Mouse (Mus musculus): ENCODE measurements around the gene Gucd1. TPM values are rescaled to one million over a fixed set of nuclear protein-coding genes. Genes with fewer than 3 reads are reported as not detected.
"Not testable (repeated sequence)": the region's sequence is repeated elsewhere in the genome, so short reads cannot be mapped to it uniquely, and the experiment has no call there.

The Gucd1 gene
- polyA plus RNA-seq, 1 experiment = 18.1 TPM

DNA sequence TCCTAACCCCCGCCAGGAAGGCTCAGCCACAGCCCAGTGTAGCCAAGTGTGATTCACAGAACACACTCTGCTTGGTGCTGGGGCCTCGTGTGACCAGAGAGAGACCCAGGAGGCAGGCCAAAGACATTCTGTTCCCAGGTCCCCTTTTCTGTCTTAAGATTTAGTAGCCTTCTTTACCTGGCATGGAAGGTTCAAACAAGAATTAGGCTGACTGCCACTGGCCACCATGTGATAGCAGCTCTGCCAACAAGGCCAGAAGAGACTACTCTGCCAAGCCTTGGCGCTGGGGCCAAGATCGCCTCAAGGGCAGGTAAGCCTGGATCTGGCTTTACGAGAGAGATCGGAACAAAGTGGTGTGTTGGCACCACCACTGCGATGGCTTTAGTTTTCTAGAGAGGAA is 7.3 kb downstream of the Gucd1 start:
- Histone ChIP-seq H3K4me3 (ENCODE audit: insufficient read depth, low read length) (no peak overlapping the region), H3K4me1 (ENCODE audit: control insufficient read depth, insufficient read depth, low read length) (no peaks in the 10 kb centered on the region; the same call in 1 of the 2 replicates), H3K27ac (ENCODE audit: insufficient read depth, low read length) (no peak overlapping the region)
- TF ChIP-seq POLR2A (IDR thresholded peaks at IDR 0.05; ENCODE audit: low read depth, low read length) = no peak
- TF ChIP-seq CTCF (IDR thresholded peaks at IDR 0.05; ENCODE audit: borderline replicate concordance, insufficient read depth, low read length) = no peak

DNA sequence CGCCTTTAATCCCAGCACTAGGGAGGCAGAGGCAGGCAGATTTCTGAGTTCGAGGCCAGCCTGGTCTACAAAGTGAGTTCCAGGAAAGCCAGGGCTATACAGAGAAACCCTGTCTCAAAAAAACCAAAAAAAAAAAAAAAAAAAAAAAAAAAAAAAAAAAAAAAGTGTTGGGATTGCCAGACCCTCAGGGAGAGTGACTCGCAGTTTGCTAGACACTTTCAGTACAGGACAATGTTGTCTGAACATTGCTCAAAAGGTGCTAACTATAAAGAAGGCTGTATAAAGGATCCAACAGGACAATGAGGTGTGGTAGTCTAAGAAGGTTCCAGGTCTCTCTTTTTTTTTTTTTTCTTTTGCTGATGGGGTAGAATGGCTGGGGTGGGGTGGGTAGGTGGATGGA is 11.8 kb downstream of the Gucd1 start:
- H3K27ac ChIP-seq (ENCODE audit: insufficient read depth, low read length); H3K4me3 ChIP-seq (ENCODE audit: insufficient read depth, low read length); H3K4me1 ChIP-seq (ENCODE audit: control insufficient read depth, insufficient read depth, low read length): not testable (repeated sequence)

DNA sequence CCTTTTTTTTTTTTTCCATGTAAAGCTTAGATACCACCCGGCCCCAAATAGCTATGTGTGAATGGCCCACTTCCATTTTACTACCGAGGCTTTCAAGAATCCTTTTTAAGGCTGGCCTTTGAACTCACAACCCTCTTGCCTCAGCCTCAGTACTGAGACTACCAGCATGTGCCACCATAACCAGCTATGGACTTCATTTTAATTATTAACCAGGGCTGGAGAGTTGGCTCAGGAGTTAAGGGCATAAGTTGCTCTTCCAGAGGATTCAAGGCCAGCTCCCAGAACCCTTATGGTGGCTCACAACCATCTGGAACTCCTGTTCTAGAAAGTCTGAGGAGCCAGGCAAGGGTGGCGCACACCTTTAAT is 12.7 kb downstream of the Gucd1 start:
- H3K27ac ChIP-seq (ENCODE audit: insufficient read depth, low read length) = no peak overlapping the region
- TF ChIP-seq CTCF (IDR thresholded peaks at IDR 0.05; ENCODE audit: borderline replicate concordance, insufficient read depth, low read length) (no peak), POLR2A (IDR thresholded peaks at IDR 0.05; ENCODE audit: low read depth, low read length) (no peak)
- no peak overlapping the region for H3K4me3 ChIP-seq (ENCODE audit: insufficient read depth, low read length)
- H3K4me1 ChIP-seq (ENCODE audit: control insufficient read depth, insufficient read depth, low read length) = no peaks in the 10 kb centered on the region; the same call in 1 of the 2 replicates

DNA sequence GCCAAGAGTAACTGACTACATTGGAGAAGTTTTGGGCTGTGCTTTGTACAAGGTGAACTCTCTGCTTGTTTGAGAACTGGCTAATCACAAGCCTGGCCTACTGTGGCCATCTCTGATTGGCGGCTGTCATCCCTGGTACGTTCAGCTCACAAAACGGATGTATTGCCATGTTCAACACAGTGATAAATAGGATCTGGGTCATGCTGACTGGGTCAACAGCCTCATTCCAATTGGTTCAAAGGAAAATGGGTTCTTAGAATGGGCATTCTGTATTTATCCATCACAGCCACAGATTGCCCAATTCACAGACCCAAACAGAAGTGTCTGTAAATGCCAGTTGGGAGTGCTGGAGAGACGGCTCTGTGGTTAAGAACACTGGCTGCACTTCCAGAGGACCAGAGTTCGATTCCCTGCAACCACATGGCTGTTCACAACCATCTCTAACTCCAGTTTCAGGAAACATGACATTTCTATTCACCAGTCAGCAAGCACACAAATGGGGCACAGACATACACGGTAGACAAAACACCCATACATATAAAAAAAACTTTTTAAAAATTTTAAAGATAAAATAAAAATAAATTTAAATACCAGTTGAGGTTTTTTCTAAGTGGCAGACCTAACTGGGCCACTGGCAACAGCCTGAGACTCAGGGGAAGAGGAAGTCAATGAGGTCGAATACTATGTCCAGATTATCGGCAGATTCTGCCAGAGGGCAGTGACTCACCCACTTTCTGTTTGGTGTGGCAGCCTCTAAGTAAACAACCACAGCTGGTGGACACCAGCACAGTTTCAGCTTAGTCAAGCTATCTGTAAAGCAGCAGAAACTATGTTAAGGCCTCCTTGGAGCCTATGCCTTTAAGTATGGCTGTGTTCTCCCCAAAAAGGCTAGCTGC is 13.3 kb downstream of the Gucd1 start:
- Histone ChIP-seq H3K27ac (ENCODE audit: insufficient read depth, low read length) (no peak overlapping the region), H3K4me1 (ENCODE audit: control insufficient read depth, insufficient read depth, low read length) (no peaks in the 10 kb centered on the region; the same call in 1 of the 2 replicates), H3K4me3 (ENCODE audit: insufficient read depth, low read length) (no peak overlapping the region)
- TF ChIP-seq POLR2A (IDR thresholded peaks at IDR 0.05; ENCODE audit: low read depth, low read length) (no peak), CTCF (IDR thresholded peaks at IDR 0.05; ENCODE audit: borderline replicate concordance, insufficient read depth, low read length) (no peak)

DNA sequence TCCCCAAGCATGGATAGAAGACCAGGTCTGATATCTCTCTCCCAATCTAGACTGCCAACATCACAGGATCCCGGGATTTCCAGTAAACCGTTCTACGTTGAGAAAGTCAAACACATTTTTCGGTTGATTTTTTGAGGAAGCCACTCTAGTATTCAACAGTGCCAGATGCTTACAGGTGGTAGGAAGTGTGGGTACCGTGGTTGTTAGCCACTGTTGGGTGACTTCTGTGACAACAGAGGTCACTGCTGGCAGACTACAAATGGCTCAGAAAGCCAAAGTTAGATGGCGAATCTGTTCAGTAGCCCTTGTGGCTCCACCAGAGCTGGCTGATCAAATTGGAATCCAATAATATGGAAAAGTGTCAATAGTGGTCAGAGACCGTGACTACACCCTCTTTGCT is 14.1 kb downstream of the Gucd1 start:
- Histone ChIP-seq H3K27ac (ENCODE audit: insufficient read depth, low read length) (no peak overlapping the region), H3K4me1 (ENCODE audit: control insufficient read depth, insufficient read depth, low read length) (no peaks in the 10 kb centered on the region; the same call in 1 of the 2 replicates)

DNA sequence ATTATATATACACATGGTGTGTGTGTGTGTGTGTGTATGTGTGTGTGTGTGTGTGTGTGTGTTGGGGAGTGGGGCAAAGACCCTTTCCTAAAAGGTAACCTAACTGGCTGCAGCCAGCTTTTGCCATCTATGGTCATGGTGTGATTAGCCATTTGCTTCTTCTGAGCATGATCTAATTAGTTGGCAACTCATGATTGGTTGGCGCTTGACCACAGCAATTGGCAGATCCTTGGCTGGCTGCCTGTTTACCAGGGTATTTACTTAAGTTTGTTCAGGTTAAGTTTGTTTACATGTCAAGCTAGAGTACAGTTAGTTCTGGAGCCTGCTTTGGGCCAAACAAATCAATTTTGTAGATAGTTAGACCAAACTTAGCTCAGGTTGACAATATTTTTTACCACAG is 16.1 kb downstream of the Gucd1 start:
- no peak overlapping the region for H3K27ac ChIP-seq (ENCODE audit: insufficient read depth, low read length)
- no peak overlapping the region for H3K4me3 ChIP-seq (ENCODE audit: insufficient read depth, low read length)
- TF ChIP-seq POLR2A (IDR thresholded peaks at IDR 0.05; ENCODE audit: low read depth, low read length) (no peak), CTCF (IDR thresholded peaks at IDR 0.05; ENCODE audit: borderline replicate concordance, insufficient read depth, low read length) (no peak)
- H3K4me1 ChIP-seq (ENCODE audit: control insufficient read depth, insufficient read depth, low read length) = no peaks in the 10 kb centered on the region; the same call in 1 of the 2 replicates

More for the DNA sequence above, 14.1 kb downstream of the Gucd1 start:
- no peak overlapping the region for H3K4me3 ChIP-seq (ENCODE audit: insufficient read depth, low read length)
- TF ChIP-seq CTCF (IDR thresholded peaks at IDR 0.05; ENCODE audit: borderline replicate concordance, insufficient read depth, low read length) = no peak
- TF ChIP-seq POLR2A (IDR thresholded peaks at IDR 0.05; ENCODE audit: low read depth, low read length) = no peak

DNA sequence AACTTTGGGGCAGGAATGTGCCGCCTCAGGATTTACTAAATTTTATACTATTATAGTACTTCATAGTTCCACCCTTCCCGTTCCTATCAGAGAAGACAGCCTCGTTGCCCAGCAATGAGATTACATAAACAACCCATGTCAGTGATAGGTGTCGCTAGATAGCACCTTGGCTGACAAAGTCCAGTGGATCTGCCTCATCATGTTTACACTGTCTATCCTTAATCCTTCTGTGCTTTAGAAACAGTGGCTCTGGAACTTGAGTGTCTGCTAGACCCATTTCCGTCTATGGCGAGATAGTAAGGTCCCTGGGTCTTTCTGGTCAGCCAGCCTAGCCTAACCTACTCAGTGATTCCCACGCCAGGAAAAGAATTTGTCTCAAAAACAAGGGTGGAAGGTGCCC is 17.4 kb downstream of the Gucd1 start:
- Histone ChIP-seq H3K4me3 (ENCODE audit: insufficient read depth, low read length) (no peak overlapping the region), H3K4me1 (ENCODE audit: control insufficient read depth, insufficient read depth, low read length) (no peaks in the 10 kb centered on the region; the same call in 1 of the 2 replicates), H3K27ac (ENCODE audit: insufficient read depth, low read length) (no peak overlapping the region)
- no peak for TF ChIP-seq CTCF (IDR thresholded peaks at IDR 0.05; ENCODE audit: borderline replicate concordance, insufficient read depth, low read length)

DNA sequence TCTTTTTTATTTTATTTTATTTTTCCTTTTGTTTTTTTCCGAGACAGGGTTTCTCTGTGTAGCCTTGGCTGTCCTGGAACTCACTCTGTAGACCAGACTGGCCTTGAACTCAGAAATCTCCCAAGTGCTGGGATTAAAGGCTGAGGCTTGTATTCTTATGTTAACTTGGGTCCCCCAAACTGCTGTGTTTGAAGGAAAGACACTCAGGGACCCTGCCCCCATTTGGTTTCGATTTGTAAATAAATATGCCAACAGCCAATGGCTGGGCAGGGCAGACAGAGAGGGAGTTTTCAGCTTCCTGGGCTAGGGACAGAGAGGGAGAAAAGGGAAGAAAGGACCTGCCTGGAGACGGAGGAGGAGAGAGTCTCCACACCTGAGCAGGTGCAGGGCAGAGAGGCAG is 18.0 kb downstream of the Gucd1 start:
- Histone ChIP-seq H3K4me1 (ENCODE audit: control insufficient read depth, insufficient read depth, low read length) (no peaks in the 10 kb centered on the region), H3K27ac (ENCODE audit: insufficient read depth, low read length) (no peak overlapping the region), H3K4me3 (ENCODE audit: insufficient read depth, low read length) (no peak overlapping the region)
- no peak for TF ChIP-seq CTCF (IDR thresholded peaks at IDR 0.05; ENCODE audit: borderline replicate concordance, insufficient read depth, low read length)
- no peak for TF ChIP-seq POLR2A (IDR thresholded peaks at IDR 0.05; ENCODE audit: low read depth, low read length)

DNA sequence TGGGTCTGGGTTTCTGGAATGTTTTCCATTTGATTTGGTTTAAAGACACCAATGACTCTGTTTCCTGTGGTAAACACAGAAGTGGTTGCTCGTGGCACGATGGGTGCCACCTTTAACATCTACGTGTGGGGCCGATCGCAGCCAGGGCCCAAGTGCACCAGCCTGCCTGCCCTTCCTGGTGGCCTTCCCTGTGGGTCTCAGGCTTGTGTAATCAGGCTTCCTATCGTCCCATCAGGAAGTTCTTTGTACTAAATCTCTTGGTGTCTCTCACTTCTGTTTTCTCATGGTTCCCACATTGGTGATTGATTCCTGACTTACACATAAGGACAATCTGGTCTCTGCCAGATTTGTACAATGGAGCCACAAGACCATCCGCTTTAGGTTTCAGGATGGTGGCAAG is 18.6 kb downstream of the Gucd1 start:
- not testable (repeated sequence) for H3K4me3 ChIP-seq (ENCODE audit: insufficient read depth, low read length); H3K4me1 ChIP-seq (ENCODE audit: control insufficient read depth, insufficient read depth, low read length); H3K27ac ChIP-seq (ENCODE audit: insufficient read depth, low read length)

DNA sequence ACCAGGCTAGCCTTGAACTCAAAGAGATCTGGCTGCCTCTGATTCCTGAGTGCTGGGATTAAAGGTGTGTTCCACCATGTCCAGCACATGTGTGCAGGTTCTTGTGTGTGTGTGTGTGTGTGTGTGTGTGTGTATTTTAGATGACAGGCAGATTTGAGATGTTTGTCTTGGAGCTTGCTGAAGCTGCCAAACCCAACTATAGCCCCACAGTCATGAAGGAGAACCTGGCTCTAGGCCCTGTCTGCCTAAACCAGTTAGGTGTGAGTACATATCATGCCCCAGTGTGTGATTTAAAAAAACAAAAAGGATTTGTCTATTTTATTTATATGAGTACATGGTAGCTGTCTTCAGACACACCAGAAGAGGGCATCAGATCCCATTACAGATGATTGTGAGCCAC is 21.9 kb downstream of the Gucd1 start:
- no peak for TF ChIP-seq CTCF (IDR thresholded peaks at IDR 0.05; ENCODE audit: borderline replicate concordance, insufficient read depth, low read length)
- TF ChIP-seq POLR2A (IDR thresholded peaks at IDR 0.05; ENCODE audit: low read depth, low read length) = no peak
- H3K27ac ChIP-seq (ENCODE audit: insufficient read depth, low read length) = no peak overlapping the region
- no peaks in the 10 kb centered on the region for H3K4me1 ChIP-seq (ENCODE audit: control insufficient read depth, insufficient read depth, low read length)
- no peak overlapping the region for H3K4me3 ChIP-seq (ENCODE audit: insufficient read depth, low read length)

DNA sequence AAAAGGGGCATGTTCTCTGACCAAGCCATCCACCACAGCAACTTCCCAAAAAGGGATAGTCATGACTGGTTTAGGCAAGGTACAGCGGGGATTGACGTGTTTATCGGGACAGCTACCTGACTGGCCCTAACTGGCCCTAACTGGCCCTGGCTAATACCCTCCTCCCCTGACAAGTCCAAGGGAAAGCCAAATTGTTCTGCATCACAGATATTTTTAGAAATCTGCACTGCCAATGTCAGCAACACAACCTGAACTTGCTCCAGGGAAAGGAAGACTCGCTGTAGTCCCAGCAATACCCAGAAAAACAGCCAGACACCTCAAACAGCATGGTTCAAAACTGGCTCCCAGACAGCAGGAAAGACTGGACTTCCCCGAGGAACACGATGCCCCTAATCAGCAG is 22.5 kb downstream of the Gucd1 start:
- H3K27ac ChIP-seq (ENCODE audit: insufficient read depth, low read length) = no peak overlapping the region
- no peak for TF ChIP-seq POLR2A (IDR thresholded peaks at IDR 0.05; ENCODE audit: low read depth, low read length)
- no peak for TF ChIP-seq CTCF (IDR thresholded peaks at IDR 0.05; ENCODE audit: borderline replicate concordance, insufficient read depth, low read length)
- H3K4me3 ChIP-seq (ENCODE audit: insufficient read depth, low read length) = no peak overlapping the region
- no peaks in the 10 kb centered on the region for H3K4me1 ChIP-seq (ENCODE audit: control insufficient read depth, insufficient read depth, low read length)
